Mouse (Mus musculus): ENCODE data around the gene 1700025G04Rik.

Gene 1700025G04Rik

DNA sequence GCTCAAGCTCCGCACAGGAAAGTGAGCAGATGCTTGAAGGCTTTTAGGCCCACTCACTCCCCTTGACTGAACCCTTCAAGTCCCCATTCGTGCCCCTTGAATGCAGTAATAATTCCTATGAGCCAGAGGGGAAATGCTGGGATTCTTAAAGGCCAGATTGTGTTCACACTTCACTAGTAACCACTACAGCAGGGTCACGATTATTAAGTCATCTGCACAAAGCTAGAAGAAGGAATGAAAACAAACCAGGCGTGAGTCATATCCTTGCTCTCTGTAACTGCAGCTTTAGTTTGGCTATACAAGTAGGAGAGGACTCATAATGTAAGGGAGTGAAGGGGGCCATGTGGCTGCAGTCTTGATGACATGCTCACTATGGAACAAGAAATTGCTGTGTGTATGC, 182.9 kb downstream of the 1700025G04Rik start:
- DNase-seq (ENCODE audit: low spot score in 2 of 2) = no peak

DNA sequence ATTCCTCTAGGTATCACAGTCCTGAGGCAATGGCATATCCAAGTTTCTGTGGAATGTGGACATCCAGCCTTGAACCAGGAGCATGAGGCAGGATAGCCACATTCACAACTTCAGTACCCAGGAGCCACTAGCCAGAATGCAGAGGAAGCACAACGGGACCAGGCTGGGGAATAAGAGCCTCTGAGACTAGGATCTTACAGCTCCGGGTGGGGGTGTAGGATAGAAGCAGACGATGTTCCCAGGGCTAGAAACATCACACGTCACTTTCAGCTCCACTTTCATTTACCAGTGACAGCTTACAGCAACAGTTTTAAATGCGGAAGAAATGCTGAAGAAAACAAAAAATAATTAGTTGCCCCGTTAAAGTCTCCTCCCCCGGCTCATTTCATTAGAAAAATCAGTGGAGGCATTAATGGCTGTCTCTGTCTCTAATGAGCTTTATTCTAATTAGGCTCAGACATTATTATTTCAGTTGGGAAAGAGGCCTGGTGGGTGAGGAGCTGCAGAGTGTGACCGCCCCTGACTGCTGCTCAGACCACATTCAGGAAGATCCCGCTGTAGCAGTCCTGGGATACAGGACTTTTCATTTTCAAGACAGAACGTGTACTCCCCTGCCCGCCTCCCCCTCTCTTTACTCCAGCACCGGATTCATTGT, 189.1 kb downstream of the 1700025G04Rik start:
- DNase-seq (ENCODE audit: low spot score in 2 of 2) = no peak

DNA sequence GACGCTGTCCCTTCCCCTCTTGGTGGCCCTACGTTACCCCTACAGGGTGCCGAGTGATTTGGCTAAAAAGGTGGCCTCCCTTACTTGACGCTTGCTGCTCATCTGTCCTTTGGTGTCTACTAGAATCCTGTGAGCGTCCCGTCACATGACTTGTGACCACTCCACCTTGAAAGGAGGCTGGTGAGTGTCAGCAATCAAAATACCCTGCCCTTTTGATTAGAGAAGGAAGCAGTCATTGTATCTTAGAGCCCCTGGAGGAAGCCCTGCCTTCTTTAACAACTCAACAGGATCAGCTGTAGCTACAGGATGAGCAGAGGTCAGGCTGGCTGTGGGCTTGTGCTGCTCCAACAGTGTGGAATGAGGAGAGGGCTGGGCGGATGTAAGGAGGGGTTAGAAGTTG, 190.0 kb downstream of the 1700025G04Rik start:
- no peak for DNase-seq (ENCODE audit: low spot score in 2 of 2)

DNA sequence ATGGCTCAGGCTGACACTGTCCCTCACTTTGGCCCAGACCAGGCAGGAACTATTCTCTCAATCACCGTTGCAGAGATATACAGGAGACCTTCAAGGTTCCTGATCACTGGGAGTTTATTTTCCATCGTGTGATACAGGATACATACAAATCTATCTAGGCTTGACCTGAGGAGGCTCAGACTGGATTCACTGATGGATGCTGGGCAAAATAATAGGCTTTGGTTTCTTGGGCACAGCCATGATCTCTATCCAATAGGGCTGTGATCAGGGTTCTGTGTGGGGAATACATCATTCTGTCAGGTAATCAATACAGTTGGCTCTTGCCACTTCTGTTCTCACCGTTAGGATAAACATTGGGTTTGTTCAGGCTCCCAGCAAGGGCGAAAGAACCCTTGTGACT, 194.5 kb downstream of the 1700025G04Rik start:
- no peak for DNase-seq (ENCODE audit: low spot score in 2 of 2)

DNA sequence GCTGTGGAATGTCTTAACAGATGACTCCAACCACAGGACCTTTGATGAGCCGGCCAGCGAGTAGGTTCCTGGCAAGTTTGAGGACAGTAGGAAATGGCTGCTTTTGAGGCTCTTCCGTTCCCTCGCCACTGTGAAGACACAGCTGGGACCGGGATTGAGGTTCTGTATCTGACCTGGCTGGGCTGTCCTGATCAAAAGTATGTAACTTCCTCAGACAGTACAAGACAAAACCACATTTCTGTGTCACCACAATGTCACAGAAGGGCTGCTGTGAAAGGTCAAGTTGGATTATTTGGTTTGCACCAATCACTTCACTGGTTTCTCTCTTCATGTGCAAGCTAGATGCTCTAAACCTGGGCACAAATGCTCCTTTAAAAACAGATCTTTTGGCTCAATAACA, 195.9 kb downstream of the 1700025G04Rik start:
- no peak for DNase-seq (ENCODE audit: low spot score in 2 of 2)

DNA sequence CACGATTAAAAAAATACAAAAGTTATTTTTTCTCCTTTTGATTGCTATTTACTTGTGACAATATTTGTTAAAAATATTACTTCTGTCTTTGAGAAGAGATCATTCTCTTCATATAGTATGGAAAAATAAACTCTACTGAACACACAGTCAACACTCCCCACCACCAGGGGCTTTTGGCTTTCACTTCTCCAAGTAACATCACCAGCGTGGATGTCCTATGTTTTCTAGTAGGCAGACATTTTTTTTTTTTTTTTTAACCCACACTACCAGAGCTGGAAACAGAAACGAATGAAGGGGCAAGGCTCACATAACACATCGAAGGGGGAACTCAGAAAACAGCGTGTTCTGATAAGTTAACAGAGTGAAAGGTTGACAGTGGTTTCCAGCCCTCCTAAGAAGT, 197.9 kb downstream of the 1700025G04Rik start:
- no peak for DNase-seq (ENCODE audit: low spot score in 2 of 2)

DNA sequence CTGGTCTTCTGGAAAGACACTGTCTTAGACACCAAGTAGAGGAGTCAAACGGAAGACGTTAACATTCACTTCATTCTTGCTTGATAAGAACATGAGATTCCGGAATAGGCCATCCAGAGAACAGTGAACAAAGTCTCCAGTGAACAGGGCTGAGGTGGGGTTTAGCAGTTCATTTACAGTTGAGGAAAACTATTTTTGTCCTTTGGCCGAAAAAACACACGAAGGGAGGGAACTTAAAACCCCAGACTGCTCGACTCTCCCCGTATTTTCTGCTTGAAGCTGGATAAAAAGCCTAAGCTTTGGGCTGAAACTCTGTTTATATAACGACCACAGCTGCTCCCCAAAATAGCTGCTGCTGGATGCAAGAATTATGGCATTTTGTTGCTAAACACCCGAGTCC, 198.7 kb downstream of the 1700025G04Rik start:
- no peak for DNase-seq (ENCODE audit: low spot score in 2 of 2)

DNA sequence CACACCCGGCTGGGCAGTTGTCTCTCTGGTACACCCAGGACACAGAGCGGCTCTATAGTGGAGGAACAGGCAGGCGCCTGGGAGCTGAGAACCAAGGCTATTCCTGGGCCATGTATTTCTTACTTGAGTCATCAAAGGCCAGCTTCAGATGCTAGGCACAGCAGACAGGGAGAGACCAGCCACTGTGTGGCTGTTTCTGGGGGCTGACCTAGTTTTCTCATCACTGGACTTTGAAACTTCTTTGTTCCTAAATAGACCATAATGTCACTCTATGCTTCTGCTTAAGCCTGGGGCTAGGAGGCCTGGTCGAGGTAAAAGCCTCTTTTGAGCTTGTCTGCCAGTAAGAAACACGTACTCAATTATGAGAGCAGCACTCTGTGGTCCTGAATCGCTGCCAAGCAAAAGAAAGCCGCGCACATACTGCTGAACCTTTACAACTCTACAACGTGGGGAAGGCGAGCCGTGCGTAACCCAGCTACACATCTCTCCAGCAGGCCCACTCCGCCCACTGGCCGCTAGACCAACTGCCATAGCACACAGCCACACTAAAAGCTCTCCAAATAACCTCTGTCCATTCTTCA, 199.8 kb downstream of the 1700025G04Rik start:
- no peak for DNase-seq (ENCODE audit: low spot score in 2 of 2)

DNA sequence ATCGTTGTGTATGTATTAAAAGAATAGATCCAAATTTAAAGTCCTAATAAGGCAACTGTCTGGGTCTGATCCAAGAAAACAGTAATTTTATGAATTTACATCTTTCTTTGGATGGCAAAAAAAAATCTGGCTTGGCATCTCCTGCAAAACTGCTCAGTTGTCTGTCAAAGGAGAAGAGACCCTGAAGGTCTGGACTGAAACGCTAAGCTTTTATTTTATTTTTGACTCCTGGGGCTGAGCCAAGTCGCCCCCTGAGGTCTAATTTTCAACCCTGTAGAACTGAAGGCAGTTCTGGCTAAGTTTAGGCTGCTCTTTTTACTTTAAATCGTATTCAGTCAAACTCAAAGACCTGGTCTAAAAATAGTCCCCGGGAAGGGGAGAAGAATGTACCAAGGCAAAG, 202.3 kb downstream of the 1700025G04Rik start:
- DNase-seq (ENCODE audit: low spot score in 2 of 2) = no peak

DNA sequence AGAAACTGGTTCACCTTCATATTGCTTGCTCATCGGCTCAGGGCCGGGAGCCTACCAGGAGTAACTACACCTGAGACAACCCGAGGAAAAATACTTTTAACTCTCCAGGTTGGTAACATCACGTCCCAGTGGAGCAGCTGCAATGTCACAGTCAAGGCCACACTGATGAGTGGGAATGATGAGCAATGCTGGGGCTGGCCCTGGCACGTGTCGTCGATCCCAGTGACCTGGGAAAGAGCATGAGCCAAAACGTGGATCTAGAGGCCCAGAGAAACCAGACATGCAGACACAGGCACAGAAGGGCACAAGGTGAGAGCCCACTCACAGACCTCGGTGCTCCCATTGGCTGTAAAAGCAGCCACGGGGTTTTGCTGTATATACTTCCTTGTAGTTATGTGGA, 202.8 kb downstream of the 1700025G04Rik start:
- DNase-seq (ENCODE audit: low spot score in 2 of 2) = no peak

DNA sequence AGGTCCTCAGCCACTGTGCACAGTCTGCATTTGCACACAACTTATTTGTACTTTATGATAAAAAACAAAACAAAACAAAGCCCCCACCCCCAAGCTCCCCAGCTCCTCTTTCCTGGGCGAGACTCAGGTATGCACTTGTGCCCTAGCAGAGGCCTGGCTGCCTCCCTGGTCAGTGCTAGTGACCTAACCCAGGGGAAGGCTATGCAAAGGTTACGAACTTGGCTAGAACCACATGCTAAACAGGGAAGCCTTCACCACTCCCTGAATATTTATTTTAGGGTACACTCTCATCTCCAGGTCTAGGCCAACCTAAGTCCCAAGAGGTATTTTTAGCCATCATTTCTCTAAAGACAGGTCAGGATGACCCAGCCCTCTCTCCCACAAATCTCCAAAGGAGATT, 203.8 kb downstream of the 1700025G04Rik start:
- no peak for DNase-seq (ENCODE audit: low spot score in 2 of 2)

DNA sequence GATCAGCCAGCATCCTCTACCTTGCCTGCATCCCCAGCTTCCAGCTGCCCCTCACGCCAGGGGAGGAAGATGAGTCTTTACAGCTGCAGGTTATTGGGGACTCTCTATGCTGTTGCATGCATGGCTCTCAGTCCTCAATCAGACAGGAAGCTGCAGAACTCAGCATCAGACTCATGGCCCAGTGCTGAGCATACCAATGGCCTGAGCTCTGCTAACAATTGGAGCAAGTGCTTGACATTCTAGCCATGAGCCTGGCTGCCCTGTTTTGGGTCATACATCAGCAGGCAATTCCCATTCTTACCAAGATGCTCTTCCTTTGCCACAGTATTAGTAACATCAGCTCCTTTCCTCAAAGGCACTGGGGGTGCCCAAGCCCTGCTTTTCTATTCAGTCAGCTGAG, 208.7 kb downstream of the 1700025G04Rik start:
- no peak for DNase-seq (ENCODE audit: low spot score in 2 of 2)

DNA sequence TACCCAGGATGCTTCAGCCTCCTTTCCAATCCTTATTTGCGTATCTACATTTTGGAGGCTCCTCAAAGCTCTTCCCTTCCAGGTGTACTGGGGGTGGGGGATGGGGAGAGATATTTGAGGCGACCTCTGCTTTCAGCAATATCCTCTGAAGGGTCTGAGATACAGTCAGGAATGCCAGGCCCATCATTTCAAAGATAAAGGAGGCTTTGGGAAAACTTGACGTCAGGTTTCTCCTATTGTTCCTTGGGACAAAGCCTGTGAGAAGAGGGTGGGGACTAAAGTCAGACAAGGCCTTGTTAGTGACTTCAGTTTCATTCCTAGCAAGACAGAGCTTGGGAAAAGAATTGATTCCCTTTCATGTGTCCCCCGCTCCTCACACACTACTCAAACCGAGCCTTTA, 209.2 kb downstream of the 1700025G04Rik start:
- DNase-seq (ENCODE audit: low spot score in 2 of 2) = no peak

DNA sequence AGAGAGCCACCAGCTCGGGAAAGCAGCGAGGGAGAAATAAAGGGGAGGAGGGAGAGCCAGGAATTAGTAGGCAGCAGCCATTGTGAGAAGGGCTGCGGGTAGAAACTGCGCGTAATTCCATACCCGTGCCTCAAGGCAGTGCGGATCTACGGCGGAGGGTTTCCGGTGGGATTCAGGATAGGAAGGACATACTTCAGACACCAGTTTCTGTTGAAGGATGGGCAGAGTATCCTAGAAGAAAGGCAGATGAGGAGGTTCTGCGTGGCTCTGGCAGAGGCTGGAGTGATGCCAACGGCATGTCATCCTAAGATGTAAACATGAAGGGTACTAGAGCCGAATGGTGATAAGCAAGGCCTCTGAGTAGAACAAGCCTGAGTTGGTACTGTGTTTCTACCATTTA, 210.0 kb downstream of the 1700025G04Rik start:
- no peak for DNase-seq (ENCODE audit: low spot score in 2 of 2)

DNA sequence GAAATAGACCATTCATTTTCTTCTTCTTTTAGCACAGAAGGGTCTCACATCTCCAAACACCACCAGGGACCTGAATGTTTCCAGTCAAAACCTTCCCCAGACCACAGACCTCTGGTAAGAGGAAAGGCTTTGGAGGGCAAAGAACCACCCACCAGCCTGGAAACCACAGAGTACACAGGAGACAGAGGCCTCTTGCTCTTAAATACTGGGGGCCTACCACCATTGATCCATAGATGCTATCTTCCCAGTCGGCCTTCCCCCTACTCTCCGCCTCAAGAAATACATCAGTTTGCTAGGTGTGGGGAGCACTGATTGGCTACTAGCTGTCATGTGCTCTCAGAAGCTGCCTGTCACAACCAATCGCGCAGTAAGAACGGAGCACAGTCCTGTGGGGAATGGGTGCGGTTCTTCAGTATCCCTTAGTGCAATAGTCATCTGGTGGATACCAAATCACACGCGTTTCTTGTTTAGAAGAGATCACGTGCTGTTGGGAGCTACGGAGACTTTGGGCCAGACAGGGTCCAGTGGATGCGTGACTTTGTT, 210.5 kb downstream of the 1700025G04Rik start:
- no peak for DNase-seq (ENCODE audit: low spot score in 2 of 2)

DNA sequence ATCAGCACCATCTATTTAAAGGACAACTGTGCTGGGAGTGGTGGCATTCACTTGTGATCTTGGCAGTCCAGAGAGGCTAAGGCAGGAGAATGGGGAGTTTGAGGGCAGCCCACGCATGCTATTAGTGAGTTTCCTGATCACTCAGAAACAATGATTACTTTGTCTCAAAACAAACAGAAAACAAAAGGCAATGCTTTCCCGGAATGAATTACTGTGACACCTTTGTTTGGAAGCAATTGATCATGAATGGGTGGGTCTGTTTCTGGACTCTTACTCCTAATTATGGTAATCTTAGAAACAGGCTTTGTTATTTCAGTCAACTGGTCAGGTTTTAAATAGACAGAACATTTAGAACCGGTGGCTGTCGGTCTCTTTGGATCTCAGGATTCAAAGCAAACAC, 211.5 kb downstream of the 1700025G04Rik start:
- DNase-seq (ENCODE audit: low spot score in 2 of 2) = no peak

DNA sequence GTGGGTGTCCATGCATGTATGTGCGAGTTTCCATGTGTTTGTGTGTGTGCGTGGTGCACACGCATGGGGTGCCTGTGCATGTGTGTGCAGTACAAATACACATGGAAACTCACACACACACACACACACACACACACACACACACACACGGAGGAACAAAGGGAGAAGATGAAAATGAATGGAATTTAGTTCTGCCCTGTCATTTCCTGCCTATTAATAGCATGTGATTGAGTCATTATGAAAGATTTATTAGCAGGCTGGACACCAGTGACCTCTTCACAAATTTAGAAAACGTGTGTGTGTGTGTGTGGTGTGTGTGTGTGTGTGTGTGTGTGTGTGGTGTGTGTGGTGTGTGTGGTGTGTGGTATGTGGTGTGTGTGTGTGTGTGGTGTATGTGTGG, 217.0 kb downstream of the 1700025G04Rik start:
- no peak for DNase-seq (ENCODE audit: low spot score in 2 of 2)

DNA sequence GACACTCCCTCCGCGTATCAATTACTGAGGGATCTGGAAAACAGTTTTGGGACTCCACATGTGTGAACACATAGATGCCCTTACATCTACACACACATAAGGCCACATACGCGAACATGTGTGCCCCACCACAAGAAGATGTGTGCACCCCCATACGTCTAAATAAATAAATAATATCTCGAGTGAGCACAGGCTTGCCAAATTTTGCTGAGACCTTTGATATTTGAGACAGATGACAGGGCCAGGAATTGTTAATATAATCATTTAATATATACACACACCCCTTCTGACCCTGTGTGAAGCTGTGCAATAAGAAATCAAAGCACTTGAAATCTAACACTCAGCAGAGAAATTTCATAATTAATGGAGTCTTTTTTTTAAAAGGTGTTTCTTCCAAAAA, 225.6 kb downstream of the 1700025G04Rik start:
- no peak for DNase-seq (ENCODE audit: low spot score in 2 of 2)

DNA sequence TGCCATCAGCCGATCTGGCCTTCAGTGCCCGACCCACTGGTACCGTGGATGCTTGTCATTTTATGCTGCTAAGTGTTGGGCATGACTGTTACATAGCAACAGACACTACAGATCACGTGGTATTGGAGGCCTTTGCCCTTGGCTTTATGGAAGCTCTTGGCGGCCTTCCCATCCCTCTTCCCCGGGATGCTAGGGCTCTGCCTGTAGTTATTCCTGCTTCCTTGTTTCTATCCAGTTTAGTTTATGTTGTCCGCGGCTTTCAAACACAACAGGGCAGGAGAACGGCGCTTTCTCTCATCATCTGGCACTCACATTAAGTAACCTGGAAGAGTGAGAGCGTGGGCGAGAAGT, 226.2 kb downstream of the 1700025G04Rik start:
- no peak for DNase-seq (ENCODE audit: low spot score in 2 of 2)

DNA sequence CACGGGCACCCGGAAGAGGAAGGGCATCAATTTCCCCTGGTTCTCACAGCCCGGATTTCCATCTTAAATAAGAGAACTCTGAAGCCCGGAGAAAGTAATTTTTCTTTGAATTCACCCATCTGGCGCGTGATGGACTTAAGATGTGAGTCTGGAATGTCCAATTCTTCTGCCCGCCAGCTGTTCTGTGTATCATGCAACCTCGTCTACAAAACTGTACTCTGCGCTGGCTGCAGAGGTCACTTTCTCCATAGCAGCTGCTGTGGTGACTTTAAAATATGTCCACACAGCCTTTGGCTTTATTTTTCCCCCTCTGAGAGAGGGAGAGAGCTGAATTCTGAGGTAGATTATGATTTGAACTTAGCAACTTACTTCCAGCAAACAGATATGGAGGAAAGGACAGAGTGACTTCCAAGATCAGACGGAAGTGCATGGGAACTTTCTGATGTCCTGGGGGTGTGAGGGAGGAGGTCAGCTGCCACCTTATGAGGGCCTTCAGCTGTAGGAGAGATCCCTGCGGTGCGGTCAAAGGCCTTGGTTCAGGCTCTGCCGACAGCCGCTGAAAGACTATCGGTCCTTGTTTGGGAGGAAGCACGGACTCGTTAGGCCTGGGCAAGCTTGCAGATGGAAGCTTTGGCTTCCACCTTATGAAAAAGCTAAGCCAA, 226.7 kb downstream of the 1700025G04Rik start:
- DNase-seq (ENCODE audit: low spot score in 2 of 2) = no peak

DNA sequence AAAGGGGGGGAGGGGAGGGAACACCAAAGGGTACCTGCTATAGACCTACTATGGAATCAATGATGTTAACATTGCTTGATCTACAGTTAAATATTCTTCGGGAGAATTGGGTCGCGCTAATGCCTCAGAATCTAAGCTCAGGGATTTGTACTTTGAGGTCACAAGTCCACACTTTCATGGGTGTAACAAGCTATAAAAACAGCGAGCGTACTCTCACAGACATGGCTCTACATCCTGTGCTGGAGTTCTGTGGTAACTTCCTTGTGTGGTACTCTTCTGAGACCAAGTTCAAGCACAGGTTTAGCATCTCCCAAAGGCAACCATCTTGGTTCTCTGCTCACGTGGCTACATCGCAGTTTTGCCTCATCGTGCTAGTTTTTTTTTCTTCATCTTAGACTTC, 227.8 kb downstream of the 1700025G04Rik start:
- no peak for DNase-seq (ENCODE audit: low spot score in 2 of 2)

DNA sequence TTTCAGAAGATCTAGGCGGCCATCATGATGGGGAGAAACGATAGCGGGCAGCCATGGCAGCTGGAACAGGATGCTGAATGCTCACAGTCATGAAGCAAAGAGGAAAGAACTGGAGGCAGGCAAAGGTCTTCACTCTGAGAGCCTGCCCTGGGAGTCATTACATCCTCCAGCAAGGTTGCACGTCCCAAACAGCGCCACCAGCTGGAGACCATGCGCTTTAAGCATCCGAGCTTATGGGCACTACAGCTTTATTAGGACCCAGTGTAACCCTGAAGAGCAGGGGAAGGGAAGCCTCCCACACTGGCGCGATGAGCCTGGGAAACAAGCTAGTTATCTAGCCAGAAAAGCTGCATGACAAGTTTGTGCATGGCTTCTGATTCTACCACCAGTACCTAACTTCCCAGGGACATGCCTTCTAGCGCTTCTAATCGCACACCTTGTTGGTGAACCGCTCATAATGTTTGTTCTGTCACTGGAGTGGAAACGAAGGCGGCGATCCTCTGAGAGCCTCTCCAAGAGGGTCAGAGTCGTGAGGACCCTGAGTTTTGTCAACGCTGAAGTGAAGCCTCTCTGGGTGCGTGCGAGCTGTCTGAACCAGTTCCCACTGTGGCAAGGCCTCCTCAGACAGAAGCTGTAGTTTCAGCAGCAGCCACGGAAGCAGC, 228.5 kb downstream of the 1700025G04Rik start:
- DNase-seq (ENCODE audit: low spot score in 2 of 2) = no peak

DNA sequence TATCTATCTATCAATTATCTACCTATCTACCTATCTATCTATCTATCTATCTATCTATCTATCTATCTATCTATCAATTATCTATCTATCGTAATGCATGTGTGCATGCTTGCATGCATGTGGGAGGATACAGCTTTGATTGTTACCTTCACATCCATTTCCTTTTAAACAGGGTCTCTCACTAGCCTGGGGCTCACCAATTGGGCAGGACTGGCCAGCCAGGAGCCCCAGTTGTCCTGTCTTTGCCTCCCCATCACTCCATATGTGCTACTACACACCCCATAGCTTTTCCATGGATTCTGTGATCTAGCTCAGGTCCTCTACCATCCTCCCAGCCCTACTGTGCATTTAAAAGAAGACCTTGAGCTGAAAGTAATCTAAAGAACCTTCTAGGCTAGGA, 231.5 kb downstream of the 1700025G04Rik start:
- no peak for DNase-seq (ENCODE audit: low spot score in 2 of 2)

All from urinary bladder, adult 18-20 months (tissue).